Mouse (Mus musculus) cerebellum, adult 11-12 months (tissue): Measurements from ENCODE around the gene Ccdc191.
A peak's percentile ranks its signal among the peaks of the same experiment; 100 is the strongest.

Experiments used
- DNase-seq: peaks from one replicate; pipeline ENCODE4 v3.0.0; 2022

The Ccdc191 gene

DNA sequence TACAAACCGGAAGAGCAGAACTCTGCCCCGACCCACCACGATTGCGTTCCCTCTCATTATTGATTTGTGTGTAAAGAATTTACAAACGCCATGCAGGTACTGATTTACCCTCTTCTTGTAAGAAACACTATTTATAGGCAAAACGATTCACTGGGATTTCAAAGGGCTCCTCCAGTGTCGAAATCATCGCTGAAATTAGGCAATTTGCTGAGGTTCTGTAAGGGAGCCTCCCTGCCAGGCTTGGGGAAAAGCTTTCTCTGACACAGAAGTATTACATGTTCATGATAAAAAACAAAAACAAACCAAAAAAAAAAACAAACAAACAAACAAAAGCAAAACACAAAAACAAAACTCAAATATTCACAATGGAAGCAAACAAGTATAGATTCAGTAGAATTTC, 109.5 kb downstream of the Ccdc191 start:
- no peak for DNase-seq

DNA sequence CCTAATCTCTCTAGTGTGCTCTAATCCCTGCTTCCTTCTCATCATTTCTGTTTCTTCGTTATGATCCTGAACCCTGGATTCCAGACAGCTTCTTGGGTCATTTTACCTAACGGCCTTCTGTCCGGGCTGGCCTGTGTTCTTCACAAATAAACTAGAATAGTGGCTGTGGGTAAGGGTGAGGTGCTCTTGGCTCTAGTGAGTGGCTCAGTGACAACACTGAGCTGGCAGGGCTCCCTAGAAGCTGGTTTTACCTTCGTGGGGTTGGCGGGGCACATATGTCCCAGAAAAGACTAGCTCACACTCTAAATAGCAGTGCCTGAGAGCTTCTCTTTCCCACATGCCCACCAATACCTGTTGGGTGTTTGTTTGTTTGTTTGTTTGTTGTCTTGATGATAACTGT, 109.9 kb downstream of the Ccdc191 start:
- peak; percentile 24 for DNase-seq

DNA sequence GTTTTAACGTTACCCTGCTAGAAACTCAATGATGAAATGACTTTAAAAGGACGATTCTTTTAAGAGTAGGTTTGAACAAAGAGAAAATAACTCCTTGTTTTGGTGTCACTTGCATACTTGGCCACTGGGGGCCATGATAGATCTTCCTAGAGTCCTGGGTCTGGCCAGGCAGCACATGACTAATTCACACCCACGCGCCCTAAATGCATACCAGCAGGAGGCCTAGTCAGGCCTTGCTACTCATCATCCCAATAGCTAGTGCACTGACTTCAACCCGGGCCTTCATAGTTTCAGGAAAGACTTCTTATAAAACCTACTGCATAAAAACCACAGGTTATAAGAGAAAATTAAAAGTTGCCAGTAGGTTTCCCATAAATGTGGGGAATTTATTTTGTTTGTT, 112.5 kb downstream of the Ccdc191 start:
- no peak for DNase-seq

DNA sequence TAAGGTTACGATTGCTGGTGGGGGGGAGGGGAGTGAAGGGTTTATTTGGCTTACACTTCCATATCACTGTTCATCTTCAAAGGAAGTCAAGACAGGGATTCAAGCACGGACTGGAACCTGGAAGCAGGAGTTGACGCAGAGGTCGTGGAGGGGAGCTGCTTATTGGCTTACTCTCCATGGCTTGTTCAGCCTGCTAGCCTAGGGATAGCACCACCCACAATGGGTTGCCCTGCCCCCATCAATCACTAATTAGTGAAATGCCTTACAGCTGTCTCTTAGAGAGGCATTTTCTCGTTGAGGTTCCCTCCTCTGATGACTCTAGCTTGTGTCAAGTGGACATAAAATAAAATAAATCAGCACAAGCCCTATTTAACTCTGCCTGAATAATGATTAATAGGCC, 121.4 kb downstream of the Ccdc191 start:
- DNase-seq = no peak
